Mouse (Mus musculus): ENCODE data around the gene Srebf2.

The Srebf2 gene

DNA sequence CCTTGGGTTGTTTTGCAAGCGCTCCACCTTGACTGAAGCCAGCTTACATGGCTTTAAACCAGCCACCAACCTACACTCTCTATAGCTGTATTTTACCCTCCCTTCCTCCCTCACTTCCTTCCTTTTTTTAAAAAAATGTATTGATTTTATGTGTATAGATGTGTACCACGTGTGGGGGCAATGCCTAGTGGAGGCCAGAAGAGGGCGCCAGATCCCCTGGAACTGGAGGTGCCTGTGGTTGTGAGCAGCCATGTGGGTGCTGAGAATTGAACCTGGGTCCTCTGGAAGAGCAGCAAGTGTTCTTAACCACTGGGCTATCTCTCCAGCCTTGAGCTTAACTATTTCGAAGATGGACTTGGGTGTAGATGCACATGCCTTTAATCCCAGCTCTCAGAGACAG lies 35.3 kb downstream of the Srebf2 start:
- no peak for DNase-seq (ENCODE audit: low spot score)

DNA sequence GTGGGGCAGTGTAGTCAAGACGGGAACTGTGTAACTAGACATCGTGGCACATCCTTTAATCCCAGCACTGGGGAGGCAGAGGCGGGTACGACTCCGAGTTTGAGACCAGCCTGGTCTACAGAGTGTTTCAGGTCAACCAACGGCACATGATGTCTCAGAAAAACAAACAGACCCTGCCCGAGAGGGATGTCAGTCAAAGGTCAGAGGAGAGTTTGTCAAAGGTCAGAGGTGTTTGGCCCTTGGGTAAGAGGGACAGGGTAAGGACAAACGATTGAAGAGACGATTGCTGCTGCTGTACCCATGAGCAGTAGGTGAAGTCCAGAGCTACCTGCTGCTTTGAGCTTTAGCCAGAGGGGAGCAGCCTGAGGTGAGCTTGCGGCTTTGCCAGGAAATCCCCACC lies 36.6 kb downstream of the Srebf2 start:
- DNase-seq (ENCODE audit: low spot score): no peak

DNA sequence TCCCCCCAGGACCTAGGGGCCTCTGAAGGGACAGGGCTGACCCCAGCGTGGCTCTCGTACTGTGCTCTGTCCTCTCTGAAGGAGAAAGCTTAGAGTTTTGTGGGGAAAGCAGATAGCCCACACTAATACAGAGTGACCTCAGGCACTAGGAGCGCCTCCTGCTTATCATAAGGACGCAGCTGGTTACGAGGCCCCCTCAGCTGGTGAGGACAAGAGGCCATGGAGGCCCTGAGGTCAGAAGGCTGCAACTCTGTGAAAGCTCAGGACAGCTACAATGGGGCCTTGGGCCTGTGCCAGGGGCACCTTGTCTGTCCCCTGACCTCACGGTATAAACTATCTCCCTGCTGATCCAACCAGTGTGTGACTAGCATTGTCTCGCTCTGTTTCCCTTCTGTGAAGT lies 37.2 kb downstream of the Srebf2 start:
- DNase-seq (ENCODE audit: low spot score): no peak

DNA sequence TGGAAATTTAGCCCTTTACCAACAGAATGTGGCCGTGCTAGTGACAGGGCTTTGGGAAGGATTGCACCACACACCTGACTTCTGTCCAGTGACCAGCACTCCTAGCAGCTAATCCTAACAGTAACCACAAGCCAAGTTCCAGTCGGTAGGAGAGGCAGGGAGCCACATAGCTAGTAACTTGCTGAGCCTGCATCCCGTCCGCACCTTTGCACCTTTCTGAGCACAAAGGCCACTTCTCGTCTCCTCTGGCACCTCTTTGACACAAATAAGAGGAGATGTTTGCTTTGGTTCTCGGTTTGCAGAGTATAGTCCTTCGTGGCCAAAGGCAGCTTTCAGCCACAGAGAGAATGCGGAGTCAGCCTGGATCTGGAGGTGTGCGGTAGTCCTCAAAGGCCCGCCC lies 37.7 kb downstream of the Srebf2 start:
- DNase-seq (ENCODE audit: low spot score): peak; percentile 4

DNA sequence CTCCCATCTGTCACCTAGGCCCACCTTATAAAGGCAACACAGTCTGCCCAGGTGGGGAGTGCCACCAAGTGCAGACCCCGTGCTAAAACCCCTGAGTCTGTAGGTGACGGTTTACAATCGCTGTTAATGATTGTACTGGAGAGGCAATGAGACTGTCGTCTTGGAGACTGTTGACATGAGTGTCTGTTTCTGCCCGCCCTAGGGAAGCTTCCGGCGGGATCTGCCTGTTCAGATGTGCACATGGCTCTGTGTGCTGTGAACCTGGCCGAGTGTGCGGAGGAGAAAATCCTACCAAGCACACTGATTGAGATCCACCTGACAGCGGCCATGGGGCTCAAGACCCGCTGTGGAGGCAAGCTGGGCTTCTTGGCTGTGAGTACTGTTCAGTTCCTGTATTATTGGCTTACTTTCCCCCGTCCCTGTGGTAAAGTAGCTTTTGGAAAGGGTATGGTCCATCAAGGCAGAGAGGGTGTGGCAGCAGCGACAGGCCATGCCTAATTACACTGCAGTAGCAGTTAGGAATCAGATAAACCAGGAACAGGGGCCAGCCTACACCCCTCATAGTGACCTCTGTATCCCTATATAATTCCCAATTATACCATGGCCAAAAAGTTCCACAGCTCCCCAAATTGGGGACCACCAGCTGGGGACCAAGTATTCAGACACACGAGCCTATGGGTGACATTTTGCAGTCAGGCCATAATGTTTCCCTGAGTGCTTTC lies 38.2 kb downstream of the Srebf2 start:
- no peak for DNase-seq (ENCODE audit: low spot score)

DNA sequence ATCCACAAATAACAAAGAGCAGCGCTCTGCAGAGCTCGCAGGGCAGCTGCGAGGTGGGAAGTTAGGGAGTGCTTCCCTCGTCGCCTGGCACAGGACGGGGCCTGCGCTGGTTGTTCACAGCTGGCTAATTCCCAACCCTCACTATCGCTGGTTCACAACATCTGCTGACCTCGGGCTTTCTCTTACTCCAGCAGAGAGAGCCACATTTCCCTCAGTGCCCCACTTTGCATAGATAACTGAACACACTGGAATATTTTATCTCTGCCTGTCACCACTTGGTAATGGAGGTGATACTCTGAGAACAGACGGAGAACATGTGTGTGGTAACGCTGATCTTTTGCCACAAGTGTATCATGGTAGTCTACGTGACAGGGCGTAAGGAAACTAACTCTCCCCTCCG lies 39.1 kb downstream of the Srebf2 start:
- no peak for DNase-seq (ENCODE audit: low spot score)

DNA sequence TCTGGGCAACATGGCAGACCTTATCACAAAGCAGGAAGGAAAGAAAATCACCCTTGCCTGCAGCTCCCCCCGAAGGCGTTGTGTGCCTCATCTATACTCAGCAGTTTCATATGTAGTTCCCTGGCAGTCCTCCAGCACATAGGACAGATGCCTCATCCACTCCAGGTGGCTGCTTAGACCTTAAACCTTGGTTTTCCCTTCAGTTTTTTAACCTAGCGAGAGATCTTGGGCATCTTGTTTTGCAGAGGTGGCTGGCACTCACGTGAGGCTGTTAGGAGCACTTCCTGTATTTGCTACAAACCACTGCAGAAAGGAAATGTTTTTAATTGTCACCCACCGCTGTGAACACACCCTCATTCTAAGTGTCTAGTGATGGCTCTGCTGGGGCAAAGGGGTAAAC lies 40.0 kb downstream of the Srebf2 start:
- DNase-seq (ENCODE audit: low spot score): no peak

DNA sequence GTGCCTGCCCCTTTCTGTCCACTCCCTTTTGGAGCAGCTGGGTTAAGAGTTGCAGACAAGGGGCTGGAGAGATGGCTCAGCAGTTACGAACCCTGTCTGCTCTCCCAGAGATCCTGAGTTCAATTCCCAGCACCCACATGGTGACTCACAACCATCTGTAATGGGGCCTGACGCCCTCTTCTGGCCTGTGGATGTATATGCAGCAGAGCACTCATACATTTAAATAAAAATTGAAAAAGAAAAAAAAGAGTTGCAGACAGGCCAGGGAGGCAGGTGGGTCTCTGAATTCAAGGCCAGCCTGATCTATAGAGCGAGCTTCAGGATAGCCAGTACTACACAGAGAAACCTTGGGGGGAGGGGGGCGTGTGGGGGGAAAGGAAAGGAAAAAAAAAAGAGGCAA lies 40.4 kb downstream of the Srebf2 start:
- no peak for DNase-seq (ENCODE audit: low spot score)

DNA sequence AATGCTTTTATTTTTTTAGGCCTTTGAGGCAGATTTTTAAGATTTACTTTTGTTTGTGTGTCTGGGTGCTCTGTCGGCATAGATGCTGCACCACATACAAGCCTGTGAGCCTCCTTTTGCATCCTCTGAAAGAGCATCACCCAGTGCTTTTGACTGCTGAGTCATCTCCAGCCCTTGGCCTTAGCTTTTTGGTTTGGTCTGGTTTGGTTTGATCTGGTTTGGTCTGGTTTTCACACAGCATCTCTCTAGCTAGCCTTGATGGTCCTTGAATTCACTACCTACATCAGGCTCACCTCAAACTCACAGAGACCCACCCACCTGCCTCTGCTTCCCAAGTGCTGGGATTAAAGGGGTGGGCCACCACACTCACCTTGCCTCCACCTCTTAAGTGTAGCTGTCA lies 40.9 kb downstream of the Srebf2 start:
- no peak for DNase-seq (ENCODE audit: low spot score)

DNA sequence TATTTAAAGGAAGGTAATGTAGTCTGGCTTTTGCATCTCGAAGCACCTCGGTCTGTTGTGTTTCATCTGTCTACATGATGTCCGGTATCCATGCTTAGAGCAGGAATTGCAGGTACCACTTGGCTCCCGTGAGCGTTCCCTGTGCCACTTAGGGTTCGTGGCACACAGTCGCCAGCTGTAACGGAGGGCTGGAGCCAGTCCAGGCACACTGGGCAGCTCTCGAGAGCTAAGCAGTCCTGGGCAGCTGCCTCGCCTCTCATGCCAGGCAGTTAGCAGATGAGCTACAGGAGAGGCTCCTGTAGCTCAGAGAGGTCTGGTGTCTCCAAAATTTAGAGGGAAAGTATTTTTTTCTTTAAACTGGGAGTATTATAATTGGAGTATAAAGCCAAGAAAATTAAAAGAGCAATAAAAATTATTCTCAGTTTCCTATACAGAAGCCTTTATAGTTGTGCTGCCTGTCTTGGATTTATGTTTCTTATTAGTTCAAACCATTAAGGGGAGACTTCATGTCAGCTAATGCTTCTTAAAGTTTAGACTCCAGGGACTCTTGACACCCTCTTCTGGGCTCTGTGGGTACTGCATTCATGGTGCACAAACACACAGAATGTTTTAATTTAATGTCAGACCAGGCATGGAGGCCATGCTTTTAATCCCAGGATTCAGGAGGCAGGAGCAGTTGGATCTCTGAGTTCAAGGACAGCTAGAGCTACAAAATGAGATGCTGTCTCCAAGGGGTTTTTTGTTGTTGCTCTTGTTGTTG lies 41.7 kb downstream of the Srebf2 start:
- DNase-seq (ENCODE audit: low spot score): peak; percentile 50

DNA sequence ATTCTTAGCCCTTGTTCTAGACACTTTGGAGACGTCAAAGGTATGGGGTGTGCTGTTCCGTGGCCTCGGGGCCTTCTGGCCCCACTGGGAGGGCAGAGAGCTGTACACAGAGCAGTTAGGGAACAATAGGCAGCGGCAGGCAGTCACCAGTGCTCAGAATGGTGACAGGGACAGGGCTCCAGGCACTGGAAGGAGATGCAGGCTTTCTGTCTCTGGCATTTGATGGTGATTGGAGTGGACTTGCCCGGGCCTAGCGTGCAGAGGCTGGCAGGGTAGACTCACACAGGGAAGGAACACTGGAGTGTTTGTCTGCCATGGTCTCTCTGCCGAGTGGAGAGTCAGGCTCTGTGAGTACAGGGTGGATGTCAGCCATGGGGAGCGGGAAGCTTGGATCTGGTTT lies 45.6 kb downstream of the Srebf2 start:
- DNase-seq (ENCODE audit: low spot score): no peak

DNA sequence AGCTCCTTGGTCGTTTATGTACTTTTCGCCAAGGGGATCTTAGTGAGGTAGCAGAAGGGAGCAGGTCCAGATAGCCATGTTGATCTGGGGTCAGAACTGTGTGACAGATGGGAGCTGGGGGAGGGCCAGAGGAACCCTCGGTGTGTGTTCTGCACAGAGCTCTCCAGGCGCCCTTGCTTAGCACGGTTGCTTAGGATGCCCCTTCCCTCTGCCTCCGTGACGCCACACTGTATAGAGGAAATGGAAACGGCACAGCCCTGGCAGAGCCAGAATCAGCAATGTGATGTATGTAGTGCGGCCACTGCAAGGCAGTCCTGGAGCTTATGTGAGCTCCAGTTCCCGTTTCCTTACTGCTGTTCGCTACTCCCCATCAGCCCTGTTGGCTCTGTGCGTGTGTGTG lies 49.3 kb downstream of the Srebf2 start:
- no peak for DNase-seq (ENCODE audit: low spot score)

DNA sequence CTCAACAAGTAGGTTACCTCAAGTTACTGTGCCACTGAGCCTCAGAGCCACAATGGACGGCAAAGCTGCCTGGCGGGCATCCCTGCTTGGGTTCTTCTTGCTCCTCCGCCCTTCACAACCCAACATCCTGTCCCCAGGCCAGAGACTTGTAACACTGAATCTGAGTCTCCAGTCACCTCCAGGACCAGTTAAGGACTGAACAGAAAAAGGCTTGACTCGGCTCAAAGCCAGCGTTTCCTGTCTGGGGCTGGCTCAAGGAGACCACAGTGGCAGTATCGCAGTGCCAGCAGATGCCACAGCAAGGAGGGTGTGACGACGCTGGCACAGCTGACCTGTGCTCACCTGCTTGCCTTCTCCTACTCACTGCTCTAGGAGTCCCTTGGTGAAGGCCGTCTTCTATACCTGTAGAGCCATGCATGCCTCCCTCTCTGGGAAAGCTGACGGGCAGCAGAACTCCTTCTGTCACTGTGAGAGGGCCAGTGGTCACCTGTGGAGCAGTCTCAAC lies 50.3 kb downstream of the Srebf2 start:
- DNase-seq (ENCODE audit: low spot score): no peak

DNA sequence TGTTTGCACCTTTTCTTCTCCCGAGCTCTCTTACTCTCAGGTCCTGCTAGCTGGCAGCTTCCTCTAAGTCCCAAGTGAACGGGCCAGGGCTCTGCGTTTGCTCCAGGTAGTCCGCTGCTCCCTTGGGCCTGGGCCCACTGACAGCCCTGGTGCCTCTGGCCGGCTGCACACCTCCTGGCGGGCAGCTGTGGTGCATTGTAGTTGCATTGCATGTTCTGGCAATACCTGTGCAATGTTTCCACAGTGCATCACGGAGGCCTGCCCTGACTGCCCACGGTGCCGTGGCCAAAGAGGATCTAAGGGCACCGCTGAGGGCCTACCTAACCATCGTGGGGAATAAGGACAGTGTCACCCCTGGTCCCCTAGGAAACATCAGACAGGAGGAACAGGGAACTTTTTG lies 51.0 kb downstream of the Srebf2 start:
- no peak for DNase-seq (ENCODE audit: low spot score)

DNA sequence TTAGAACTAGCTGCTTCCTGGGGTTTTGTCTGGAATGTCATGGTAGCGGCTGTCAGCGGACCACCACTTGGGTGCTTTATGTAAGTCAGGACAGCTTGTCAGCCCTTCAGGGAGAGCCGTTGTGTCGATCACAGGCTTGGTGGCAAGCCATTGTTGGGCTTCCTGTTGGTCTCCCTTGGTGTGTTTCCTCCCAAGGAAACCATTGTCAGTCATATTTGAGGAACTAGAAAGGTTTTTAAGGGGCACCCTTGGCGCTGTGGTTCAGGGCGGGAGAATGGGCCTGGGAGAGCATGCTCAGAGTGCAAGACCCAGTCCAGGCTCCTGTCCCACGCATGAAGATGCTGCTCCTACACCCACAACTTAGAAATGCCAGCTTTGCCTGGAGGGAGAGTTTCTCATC lies 51.4 kb downstream of the Srebf2 start:
- DNase-seq (ENCODE audit: low spot score): no peak

DNA sequence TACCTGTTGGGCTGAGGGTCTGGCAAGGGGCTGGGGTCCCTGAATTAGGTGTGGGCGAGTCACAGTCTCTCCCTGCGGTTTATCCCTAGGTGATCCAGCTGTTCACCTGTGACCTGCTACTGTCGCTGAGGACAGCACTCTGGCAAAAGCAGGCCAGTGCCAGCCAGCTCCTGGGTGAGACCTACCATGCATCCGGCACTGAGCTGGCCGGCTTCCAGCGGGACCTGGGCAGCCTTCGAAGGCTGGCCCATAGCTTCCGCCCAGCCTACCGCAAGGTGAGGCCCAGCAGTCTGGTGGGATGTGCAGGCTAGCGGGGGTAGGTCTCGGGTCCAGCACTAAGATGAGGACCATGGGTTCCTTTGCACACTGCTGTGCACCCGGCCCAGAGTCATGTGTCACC lies 52.6 kb downstream of the Srebf2 start:
- no peak for DNase-seq (ENCODE audit: low spot score)

DNA sequence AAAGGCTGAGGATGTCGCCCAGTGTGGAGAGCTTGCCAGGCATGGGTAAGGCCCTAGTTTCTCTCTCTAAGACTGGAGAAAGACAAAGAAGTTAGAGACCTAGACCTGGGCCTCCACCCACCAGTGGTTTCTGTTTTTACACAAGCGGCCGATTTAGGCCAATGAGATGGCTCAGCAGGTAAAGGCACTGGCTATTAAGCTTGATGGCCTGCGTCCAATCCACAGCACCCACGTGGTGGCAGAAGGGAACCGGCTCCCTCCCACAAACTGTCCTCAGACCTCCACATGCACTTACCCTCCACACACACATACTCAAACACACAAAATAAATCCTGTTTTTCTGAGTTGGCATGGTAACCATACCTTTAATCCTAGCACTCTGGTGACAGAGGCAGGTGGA lies 55.1 kb downstream of the Srebf2 start:
- DNase-seq (ENCODE audit: low spot score): no peak

DNA sequence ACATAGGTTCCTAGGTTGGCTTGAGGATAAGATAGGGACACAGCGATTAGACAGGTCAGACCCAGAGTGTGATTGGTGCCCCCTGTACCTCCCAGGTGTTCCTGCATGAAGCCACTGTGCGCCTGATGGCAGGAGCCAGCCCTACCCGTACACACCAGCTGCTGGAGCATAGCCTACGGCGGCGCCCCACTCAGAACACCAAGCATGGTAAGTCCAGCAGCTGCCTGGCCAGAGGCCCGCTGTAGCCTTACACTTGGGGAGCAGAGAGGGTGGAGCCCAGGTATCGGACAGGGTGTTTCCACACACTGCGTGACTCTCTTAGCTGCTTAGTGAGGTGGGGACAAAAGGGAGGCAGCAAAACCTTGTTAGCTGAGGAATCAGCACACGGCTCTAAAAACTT lies 56.1 kb downstream of the Srebf2 start:
- DNase-seq (ENCODE audit: low spot score): no peak

DNA sequence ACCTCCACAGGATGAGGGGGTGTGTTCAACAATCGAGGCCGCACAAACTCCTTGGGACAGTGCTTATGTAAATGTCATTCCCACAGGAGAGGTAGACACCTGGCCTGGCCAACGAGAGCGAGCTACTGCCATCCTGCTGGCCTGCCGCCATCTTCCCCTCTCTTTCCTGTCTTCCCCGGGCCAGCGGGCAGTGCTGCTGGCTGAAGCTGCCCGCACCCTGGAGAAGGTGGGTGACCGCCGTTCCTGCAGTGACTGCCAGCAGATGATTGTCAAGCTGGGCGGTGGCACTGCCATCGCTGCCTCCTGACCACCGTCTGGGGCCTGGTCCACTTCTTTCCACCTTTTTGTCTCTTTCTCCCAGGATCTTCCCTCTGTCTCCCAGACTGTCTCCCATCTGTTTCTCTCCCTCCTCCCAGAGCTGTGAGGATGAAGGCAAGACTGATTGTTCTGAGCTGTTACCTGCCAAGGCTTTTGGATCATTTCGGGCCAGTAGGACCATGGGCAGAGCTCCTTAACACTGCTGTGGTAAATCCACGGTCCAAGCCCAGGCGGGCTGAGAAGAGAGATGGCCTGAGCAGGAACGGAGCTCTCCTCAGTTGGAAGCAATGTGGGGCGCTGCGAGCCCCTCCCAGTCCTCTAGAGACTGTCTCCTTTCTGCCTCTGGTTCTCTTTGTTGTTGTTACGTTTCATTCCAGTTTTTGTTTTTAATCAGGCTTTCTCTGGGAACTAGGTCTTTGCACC lies 56.8 kb downstream of the Srebf2 start:
- no peak for DNase-seq (ENCODE audit: low spot score)

DNA sequence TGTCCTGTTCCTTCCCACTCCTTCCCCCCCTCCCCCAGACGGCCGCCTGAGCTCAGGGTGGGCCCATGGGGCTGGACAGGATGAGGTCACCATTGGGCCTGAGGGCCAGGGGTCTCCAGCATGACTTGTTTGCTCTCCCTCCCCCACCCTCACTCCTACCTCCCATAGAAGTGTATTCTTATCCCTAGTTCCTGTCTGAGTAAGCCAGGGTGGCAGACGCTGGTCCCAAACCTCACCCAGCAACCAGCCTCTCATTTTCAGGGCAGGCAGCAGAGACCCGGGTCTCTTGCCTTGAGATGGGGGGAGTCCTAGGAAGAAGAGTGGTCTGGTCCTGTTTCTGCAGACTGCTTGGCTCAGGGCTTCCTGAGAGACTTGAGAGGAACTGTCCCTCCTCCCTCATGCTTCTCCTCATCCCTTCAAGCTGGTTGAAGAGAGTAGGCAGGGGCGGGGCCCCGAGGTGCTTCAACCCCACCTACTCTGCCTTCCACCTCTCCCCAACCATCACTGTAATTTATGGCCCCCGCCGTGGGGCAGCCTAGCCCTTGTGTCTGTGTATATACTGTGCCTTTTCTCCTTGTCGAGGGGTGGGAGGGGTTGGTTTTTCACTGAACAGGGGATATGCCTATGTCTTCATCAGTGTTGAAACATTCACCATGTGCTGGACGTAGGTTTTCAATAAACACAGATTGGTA lies 57.8 kb downstream of the Srebf2 start:
- DNase-seq (ENCODE audit: low spot score): no peak

DNA sequence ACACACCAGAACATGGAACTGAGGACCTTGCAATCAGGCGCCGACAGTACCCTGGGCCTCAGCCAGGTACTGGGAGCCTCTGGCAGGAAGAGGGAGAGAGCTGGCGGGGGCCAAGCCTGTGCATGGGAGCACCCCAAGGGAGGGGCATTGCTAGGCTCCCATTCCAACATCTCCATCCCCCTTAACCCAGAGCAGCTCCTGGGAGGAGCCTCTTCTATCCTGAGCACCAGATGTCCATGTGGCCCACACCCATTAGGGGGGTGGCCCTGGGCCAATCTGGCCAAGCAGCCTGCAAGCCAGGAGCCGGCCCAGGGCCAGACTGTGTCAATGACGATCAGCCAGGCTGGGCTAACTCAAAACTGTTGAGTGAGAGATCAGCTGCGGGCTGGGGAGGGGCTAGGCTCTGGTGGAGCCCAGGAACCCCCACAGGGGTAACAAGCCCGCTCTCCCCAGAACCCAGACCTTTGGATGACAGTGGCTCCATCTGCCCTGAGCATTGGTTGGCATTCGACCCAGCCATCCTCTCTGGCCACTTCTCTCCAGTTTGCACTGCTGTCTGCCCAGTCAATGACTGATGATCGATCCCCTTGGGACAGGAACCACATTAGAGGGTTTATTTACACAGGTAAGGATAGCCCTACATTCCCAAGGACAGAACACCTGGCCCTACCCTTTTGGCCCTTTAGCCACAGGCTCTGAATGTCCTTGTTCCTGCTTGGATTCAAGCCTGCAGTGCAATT lies 59.6 kb downstream of the Srebf2 start:
- peak; percentile 89 for DNase-seq (ENCODE audit: low spot score)

DNA sequence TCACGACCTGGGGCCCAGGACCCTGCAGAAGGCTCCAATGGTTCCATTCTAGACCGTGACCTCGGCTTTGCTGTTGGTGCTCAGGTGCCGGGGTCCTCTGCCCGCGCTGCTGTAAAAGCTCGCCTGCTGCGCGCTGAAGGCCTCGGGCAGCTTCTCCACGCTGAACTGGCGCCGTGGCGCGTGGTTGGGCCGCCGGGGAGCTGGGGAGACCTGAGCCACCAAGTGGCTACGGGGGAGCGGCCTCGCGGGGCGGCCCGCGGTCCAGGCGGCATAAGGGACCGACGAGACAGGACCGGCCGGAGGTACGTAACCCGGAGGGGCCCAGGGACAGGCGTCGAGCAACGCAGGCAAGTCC lies 60.1 kb downstream of the Srebf2 start:
- no peak for DNase-seq (ENCODE audit: low spot score)

Measured in adipocyte (in vitro differentiated cells).